Mouse (Mus musculus): Measurements from ENCODE around the gene Txlnb.

DNA sequence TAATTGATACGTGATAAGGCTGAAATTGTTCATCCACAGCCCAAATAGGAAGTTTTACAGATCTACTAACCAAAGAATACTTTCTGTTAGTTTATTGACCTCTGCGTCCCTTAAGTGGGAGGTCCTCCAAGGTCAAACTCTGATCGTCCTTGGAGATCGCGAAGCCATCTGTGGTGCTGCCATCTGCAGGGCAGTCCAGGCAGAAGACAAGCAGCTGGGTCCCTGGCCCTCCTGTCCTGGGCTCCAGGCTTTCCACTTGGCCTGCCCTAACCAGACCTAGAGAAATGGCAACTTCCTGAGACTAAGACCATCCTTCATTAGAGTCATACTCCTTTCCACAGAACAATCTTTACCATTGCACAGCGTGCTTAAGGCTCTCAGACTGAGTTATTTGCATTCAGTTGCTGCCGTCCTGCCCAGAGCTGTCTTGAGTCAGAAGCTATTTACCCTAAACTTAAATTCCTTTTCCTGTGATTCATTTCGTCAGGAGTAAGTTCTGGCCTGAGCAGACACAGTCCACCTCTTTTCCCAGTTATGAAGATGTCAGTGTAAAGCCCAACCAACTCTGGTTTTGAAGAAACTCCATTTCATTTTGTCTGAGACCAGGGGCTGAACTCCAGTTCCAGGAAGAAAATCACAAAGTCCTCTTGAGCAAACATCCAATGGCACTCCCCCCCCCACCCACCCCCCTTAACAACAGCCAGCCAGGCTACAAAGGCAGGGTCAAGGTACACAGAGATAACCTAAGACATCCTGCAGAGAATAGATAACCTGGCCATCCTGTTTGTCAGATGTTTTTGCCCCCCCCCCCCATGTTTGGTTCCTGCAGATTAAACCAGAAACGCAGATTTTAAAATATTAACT is 35.0 kb upstream of the Txlnb start:
- no peak for TF ChIP-seq CTCF (IDR thresholded peaks at IDR 0.05; ENCODE audit: low read depth, low read length)
- TF ChIP-seq POLR2A (IDR thresholded peaks at IDR 0.05; ENCODE audit: borderline replicate concordance, low read depth, low read length) = no peak
